Mouse (Mus musculus): ENCODE data around the gene Ccser1.

Gene Ccser1

GRCm38 (mm10) chr6:62367802-62368201 is 1187.7 kb downstream of the Ccser1 start:
- in situ Hi-C loops (cut with MboI, MseI) = no loop called here
